Mouse (Mus musculus) heart, embryonic 10.5 days (tissue): ENCODE results near the gene Prl3a1. TPM values are rescaled to one million over a fixed set of nuclear protein-coding genes. Genes with fewer than 3 reads are reported as not detected.

Experiments
- DNase-seq: peaks from one replicate; pipeline ENCODE4 v3.0.0-alpha.2; 2017; ENCODE audit warnings: low spot score
- H3K27ac ChIP-seq: fragments of 300-500 bp; sonication (generic); 2 replicates; pipeline ENCODE4 v1.5.1; 2016; ENCODE audit warnings: mild to moderate bottlenecking
- H3K27me3 ChIP-seq: fragments of 300-500 bp; sonication (generic); 2 replicates; pipeline ENCODE4 v1.6.1; 2016; ENCODE audit warnings: mild to moderate bottlenecking; ENCODE audit not compliant: poor library complexity, insufficient read depth, severe bottlenecking
- H3K36me3 ChIP-seq: fragments of 300-500 bp; sonication (generic); 2 replicates; pipeline ENCODE4 v1.6.1; 2016; ENCODE audit warnings: mild to moderate bottlenecking, moderate library complexity
- H3K4me1 ChIP-seq: fragments of 300-500 bp; sonication (generic); 2 replicates; pipeline ENCODE4 v1.6.1; 2016; ENCODE audit warnings: mild to moderate bottlenecking
- H3K4me3 ChIP-seq: fragments of 300-500 bp; sonication (generic); 2 replicates; pipeline ENCODE4 v1.5.1; 2016; ENCODE audit warnings: mild to moderate bottlenecking, moderate library complexity
- H3K9me3 ChIP-seq: fragments of 300-500 bp; sonication (generic); 2 replicates; pipeline ENCODE4 v1.6.1; 2016; ENCODE audit warnings: mild to moderate bottlenecking, moderate library complexity
- WGBS: fragments of 180-500 bp; shearing (Covaris S2); methylation state at CpG from one replicate; pipeline ENCODE4 v1.1.7; 2016; 5-methylcytosine and 5-hydroxymethylcytosine counted together
- polyA plus RNA-seq: library from polyadenylated mRNA; unstranded; fragments of >200 nt; fragmentation: Nextera tagmentation; extraction: Ambion mirVana; gene quantifications from 2 replicates; pipeline ENCODE4 v1.2.1, GENCODE M21; 2016

Gene Prl3a1
- polyA plus RNA-seq: not detected in 2 replicates

DNA sequence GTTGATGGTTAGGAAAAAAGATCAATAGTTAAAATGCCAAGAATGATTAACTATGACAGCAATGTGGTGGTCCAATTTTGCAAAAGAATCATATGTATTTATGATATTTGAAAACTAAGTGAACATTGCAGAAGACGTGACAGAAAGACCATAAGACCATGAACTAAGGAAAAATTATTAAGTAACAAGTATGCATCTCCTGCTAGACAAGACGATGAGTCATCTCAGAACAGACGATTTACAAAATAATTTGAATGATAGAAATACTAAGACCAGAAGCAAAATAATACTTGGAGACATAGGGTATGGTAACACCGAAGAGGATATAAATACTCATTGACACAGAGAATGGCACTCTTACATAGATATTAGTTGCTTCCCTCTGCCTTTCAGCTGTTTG, at the start of gene Prl3a1:
TSS of gene Prl3a1 (plus strand) at position 301 of the 400 bp plus-strand sequence.
- 80% methylated on average over 4 of the region's 4 CpGs for WGBS
- no peak within 1 kb of the TSS for H3K27ac ChIP-seq
- no peak within 1 kb of the TSS for H3K4me3 ChIP-seq
- H3K4me1 ChIP-seq: no peaks in the 10 kb centered on the region
- no peaks in the 10 kb centered on the region for H3K9me3 ChIP-seq
- DNase-seq: no peak
- H3K36me3 ChIP-seq: no peaks in the 10 kb centered on the region
- no peaks in the 10 kb centered on the region for H3K27me3 ChIP-seq

DNA sequence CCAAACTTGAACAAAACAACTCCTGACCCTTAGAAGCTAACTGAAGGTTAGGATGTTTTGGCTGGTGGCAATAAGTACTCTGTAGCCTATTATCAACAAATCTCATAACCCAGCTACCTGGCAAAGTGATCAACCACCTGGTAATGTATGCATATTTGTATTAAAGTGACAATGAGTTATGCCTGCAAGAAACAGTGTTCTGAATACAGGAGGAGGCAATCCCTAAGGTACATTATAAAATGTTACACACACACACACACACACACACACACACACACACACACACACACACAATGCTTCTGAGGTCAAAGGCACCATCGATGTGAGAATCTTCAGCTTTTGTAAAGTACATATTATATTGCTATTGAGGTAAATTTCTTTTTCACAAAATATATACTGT, 17.7 kb upstream of the Prl3a1 start, which contains the start of gene Prl3b1:
TSS of gene Prl3b1 (plus strand) at position 301 of the 400 bp plus-strand sequence.
- 78% methylated on average over 1 of the region's 1 CpGs for WGBS
- Histone ChIP-seq H3K4me1 (no peaks in the 10 kb centered on the region), H3K9me3 (no peaks in the 10 kb centered on the region), H3K27me3 (no peaks in the 10 kb centered on the region), H3K4me3 (no peak within 1 kb of the TSS), H3K27ac (no peak within 1 kb of the TSS), H3K36me3 (no peaks in the 10 kb centered on the region)
- DNase-seq: no peak

- Histone ChIP-seq H3K27me3 (no peaks in the 10 kb centered on the region), H3K9me3 (no peaks in the 10 kb centered on the region), H3K27ac (no peak within 1 kb of the TSS), H3K4me3 (no peak within 1 kb of the TSS), H3K36me3 (no peaks in the 10 kb centered on the region), H3K4me1 (no peaks in the 10 kb centered on the region)
- no peak for DNase-seq
- WGBS: 85% methylated on average over 7 of the region's 7 CpGs
These were observed 53.3 kb downstream of the Prl3a1 start, which contains the start of gene Prl6a1 for GRCm38 (mm10) chr13:27312334-27313225. Gene Prl6a1 (plus strand): TSS chr13:27312627.

Other genes starting within 250 kb of the Prl3a1 start
- gene Prl, start 201.9 kb upstream of the Prl3a1 start, polyA plus RNA-seq: not detected in 2 replicates
- not detected in 2 replicates for gene Prl3d1, start 165.2 kb upstream of the Prl3a1 start, polyA plus RNA-seq
- gene Prl3d2, start 137.7 kb upstream of the Prl3a1 start, polyA plus RNA-seq: not detected in 2 replicates
- gene Prl3d3, start 102.6 kb upstream of the Prl3a1 start, polyA plus RNA-seq: not detected in 2 replicates
- gene Prl3c1, start 62.8 kb upstream of the Prl3a1 start, polyA plus RNA-seq: not detected in 2 replicates
- gene Prl3b1, start 17.6 kb upstream of the Prl3a1 start, polyA plus RNA-seq: 0.30 and 0.82 TPM in 2 replicates
- not detected in 2 replicates for gene Prl6a1, start 53.2 kb downstream of the Prl3a1 start, polyA plus RNA-seq
- 0.14 TPM in 1 of 2 replicates, not detected in the other for gene Prl8a2, start 86.2 kb downstream of the Prl3a1 start, polyA plus RNA-seq
- not detected in 2 replicates for gene Prl2b1, start 131.4 kb downstream of the Prl3a1 start, polyA plus RNA-seq
- gene Prl8a6, start 179.3 kb downstream of the Prl3a1 start, polyA plus RNA-seq: not detected in 2 replicates